Mouse (Mus musculus) MEL (cell line): ENCODE measurements at regions not wholly inside any gene's neighbourhood (a gene's known extent, or its start where the extent isn't known, plus 50 kb on each side); places are given as distances from the start of the nearest gene placed in this dataset.

Experiments
- DNase-seq: peaks from one replicate; pipeline ENCODE4 v3.0.0; 2011; ENCODE audit warnings: low read depth, low spot score
- H3K27ac ChIP-seq: 2 replicates; pipeline ENCODE4 v1.5.1; 2012; ENCODE audit warnings: low read depth, mild to moderate bottlenecking, control low read depth, low read length, moderate library complexity; ENCODE audit not compliant: control insufficient read depth
- H3K27me3 ChIP-seq, 2 experiments: fragments of 150-350 bp in 1 of 2; sonication (generic) in 1 of 2; 2 replicates each; pipeline ENCODE4 v1.6.1; 2012; ENCODE audit warnings: low read length in 2 of 2, mild to moderate bottlenecking in 2 of 2, improper control_type of control experiment in 1 of 2, moderate library complexity in 1 of 2; ENCODE audit not compliant: insufficient read depth in 2 of 2, control insufficient read depth in 1 of 2
- H3K36me3 ChIP-seq, 2 experiments: 2 replicates each; pipeline ENCODE4 v1.6.1; 2012 to 2014; ENCODE audit warnings: low read length in 2 of 2, improper control_type of control experiment in 1 of 2, inconsistent platforms in 1 of 2, mild to moderate bottlenecking in 1 of 2; ENCODE audit not compliant: insufficient read depth in 2 of 2, control insufficient read depth in 1 of 2
- H3K4me1 ChIP-seq, 2 experiments: fragments of 150-350 bp in 1 of 2; sonication (generic) in 1 of 2; 2 replicates each; pipeline ENCODE4 v1.6.1; 2012; ENCODE audit warnings: low read length in 2 of 2, improper control_type of control experiment in 1 of 2, mild to moderate bottlenecking in 1 of 2; ENCODE audit not compliant: insufficient read depth in 2 of 2, control insufficient read depth in 1 of 2
- H3K4me3 ChIP-seq, 2 experiments: fragments of 150-350 bp in 1 of 2; sonication (generic) in 1 of 2; 2 replicates each; pipeline ENCODE4 v1.5.1; 2012; ENCODE audit warnings: low read depth in 2 of 2, low read length in 2 of 2, mild to moderate bottlenecking in 2 of 2, moderate library complexity in 2 of 2, control low read depth in 1 of 2, improper control_type of control experiment in 1 of 2; ENCODE audit not compliant: control insufficient read depth in 1 of 2, insufficient read depth in 1 of 2
- H3K79me2 ChIP-seq: 2 replicates; pipeline ENCODE4 v1.6.1; 2012; ENCODE audit warnings: mild to moderate bottlenecking, low read length, moderate library complexity; ENCODE audit not compliant: control insufficient read depth, poor library complexity, insufficient read depth
- H3K9ac ChIP-seq: 2 replicates; pipeline ENCODE4 v1.6.1; 2012; ENCODE audit warnings: low read depth, mild to moderate bottlenecking, control low read depth, low read length, moderate library complexity; ENCODE audit not compliant: control insufficient read depth, poor library complexity, severe bottlenecking
- H3K9me3 ChIP-seq: fragments of 150-350 bp; sonication (generic); replicated peaks from 2 replicates; pipeline ENCODE4 v1.6.1; 2012; ENCODE audit warnings: mild to moderate bottlenecking, low read length, improper control_type of control experiment, moderate library complexity; ENCODE audit not compliant: insufficient read depth
- CHD1 ChIP-seq: IDR thresholded peaks from 2 replicates; pipeline ENCODE4 v1.6.1; 2012; ENCODE audit warnings: low read depth, mild to moderate bottlenecking, inconsistent platforms, low read length, improper control_type of control experiment
- CHD2 ChIP-seq: IDR thresholded peaks from 2 replicates; pipeline ENCODE4 v1.6.1; 2011; ENCODE audit warnings: low read length, improper control_type of control experiment
- CTCF ChIP-seq, 3 experiments: IDR thresholded peaks in 2 of 3; conservative IDR thresholded peaks in 1 of 3; 2 replicates each; pipeline ENCODE4 v1.5.1; 2011 to 2012; ENCODE audit warnings: low read length in 3 of 3, low read depth in 2 of 3, mild to moderate bottlenecking in 2 of 3, improper control_type of control experiment in 1 of 3, inconsistent platforms in 1 of 3, mixed read lengths in 1 of 3, moderate library complexity in 1 of 3; ENCODE audit not compliant: control insufficient read depth in 1 of 3, insufficient read depth in 1 of 3, poor library complexity in 1 of 3, severe bottlenecking in 1 of 3
- E2F4 ChIP-seq: IDR thresholded peaks from 2 replicates; pipeline ENCODE4 v1.6.1; 2011; ENCODE audit warnings: low read depth, low read length, improper control_type of control experiment, borderline replicate concordance
- ELF1 ChIP-seq: IDR thresholded peaks from 2 replicates; pipeline ENCODE4 v1.6.1; 2014; ENCODE audit warnings: low read depth, mild to moderate bottlenecking, inconsistent platforms, low read length, improper control_type of control experiment, moderate library complexity
- EP300 ChIP-seq, 2 experiments: IDR thresholded peaks; 2 replicates each; pipeline ENCODE4 v1.6.1; 2011; ENCODE audit warnings: improper control_type of control experiment in 2 of 2, low read length in 2 of 2, low read depth in 1 of 2, mild to moderate bottlenecking in 1 of 2
- GABPA ChIP-seq: IDR thresholded peaks from 2 replicates; pipeline ENCODE4 v1.6.1; 2012; ENCODE audit warnings: low read depth, mild to moderate bottlenecking, inconsistent platforms, low read length, improper control_type of control experiment, moderate library complexity
- JUND ChIP-seq: IDR thresholded peaks from 2 replicates; pipeline ENCODE4 v1.6.1; 2011; ENCODE audit warnings: low read depth, mild to moderate bottlenecking, improper control_type of control experiment, low read length
- KAT2A ChIP-seq: conservative IDR thresholded peaks from 2 replicates; pipeline ENCODE4 v1.6.1; 2012; ENCODE audit warnings: low read depth, low read length, improper control_type of control experiment, inconsistent platforms
- MEF2A ChIP-seq: IDR thresholded peaks from 2 replicates; pipeline ENCODE4 v1.6.1; 2014; ENCODE audit warnings: low read depth, mild to moderate bottlenecking, inconsistent platforms, low read length, improper control_type of control experiment; ENCODE audit not compliant: poor library complexity, insufficient replicate concordance, severe bottlenecking; ENCODE audit errors: extremely low read depth
- MYB ChIP-seq: IDR thresholded peaks from 2 replicates; pipeline ENCODE4 v1.6.1; 2011; ENCODE audit warnings: mild to moderate bottlenecking, low read depth, low read length, improper control_type of control experiment
- NELFE ChIP-seq: IDR thresholded peaks from 2 replicates; pipeline ENCODE4 v1.6.1; 2011; ENCODE audit warnings: low read depth, low read length, improper control_type of control experiment
- NRF1 ChIP-seq: IDR thresholded peaks from 2 replicates; pipeline ENCODE4 v1.6.1; 2014; ENCODE audit warnings: low read depth, mild to moderate bottlenecking, inconsistent platforms, low read length, improper control_type of control experiment, moderate library complexity; ENCODE audit not compliant: poor library complexity, insufficient read depth, severe bottlenecking
- POLR2A ChIP-seq, 2 experiments: IDR thresholded peaks; 2 replicates each; pipeline ENCODE4 v1.6.1; 2011 to 2012; ENCODE audit warnings: low read length in 2 of 2, mild to moderate bottlenecking in 2 of 2, control low read depth in 1 of 2, improper control_type of control experiment in 1 of 2, low read depth in 1 of 2, moderate library complexity in 1 of 2; ENCODE audit not compliant: control insufficient read depth in 1 of 2, insufficient read depth in 1 of 2, poor library complexity in 1 of 2
- POLR2AphosphoS2 ChIP-seq: IDR thresholded peaks from 2 replicates; pipeline ENCODE4 v1.6.1; 2011; ENCODE audit warnings: low read length, improper control_type of control experiment
- RCOR1 ChIP-seq: IDR thresholded peaks from 2 replicates; pipeline ENCODE4 v1.6.1; 2012; ENCODE audit warnings: low read depth, mild to moderate bottlenecking, inconsistent platforms, low read length, improper control_type of control experiment
- SMC3 ChIP-seq: IDR thresholded peaks from 2 replicates; pipeline ENCODE4 v1.6.1; 2011; ENCODE audit warnings: low read depth, low read length, improper control_type of control experiment
- TAL1 ChIP-seq: IDR thresholded peaks from 2 replicates; pipeline ENCODE4 v1.6.1; 2012; ENCODE audit warnings: mild to moderate bottlenecking, inconsistent platforms, low read length, moderate library complexity, mixed read lengths
- TBP ChIP-seq: IDR thresholded peaks from 2 replicates; pipeline ENCODE4 v1.8.0; 2011; ENCODE audit warnings: low read depth, low read length, improper control_type of control experiment
- TCF12 ChIP-seq: IDR thresholded peaks from 2 replicates; pipeline ENCODE4 v1.6.1; 2014; ENCODE audit warnings: low read depth, mild to moderate bottlenecking, inconsistent platforms, low read length, improper control_type of control experiment, moderate library complexity
- ZNF384 ChIP-seq: IDR thresholded peaks from 2 replicates; pipeline ENCODE4 v1.6.1; 2012; ENCODE audit warnings: low read depth, mild to moderate bottlenecking, inconsistent platforms, low read length, improper control_type of control experiment

GRCm38 (mm10) chr4:56349216-56349615, 390.7 kb upstream of the Gm26657 start:
- Histone ChIP-seq H3K9me3 (no peaks in the 10 kb centered on the region), H3K79me2 (no peaks in the 10 kb centered on the region), H3K9ac (no peak overlapping the region), H3K27ac (no peak overlapping the region), H3K4me1 (no peaks in the 10 kb centered on the region), H3K27me3 (no peaks in the 10 kb centered on the region), H3K36me3 (no peaks in the 10 kb centered on the region), H3K4me3 (no peak overlapping the region)
- no peak for DNase-seq
- TF ChIP-seq MEF2A (no peak), TAL1 (no peak), CTCF (IDR thresholded peaks at IDR 0.05 in 2 of 3, conservative IDR thresholded peaks at IDR 0.05 in 1 of 3; ENCODE audit: control insufficient read depth in 1 of 3, insufficient read depth in 1 of 3, low read depth in 2 of 3, low read length in 3 of 3, poor library complexity in 1 of 3, severe bottlenecking in 1 of 3) (no peak), E2F4 (no peak), CHD2 (no peak), NRF1 (no peak), GABPA (no peak), ZNF384 (no peak), NELFE (no peak)

- H3K9ac ChIP-seq, result no peak overlapping the region
- H3K4me3 ChIP-seq, result no peak overlapping the region
- no peaks in the 10 kb centered on the region for H3K9me3 ChIP-seq
- no peak for DNase-seq
- H3K79me2 ChIP-seq, result no peaks in the 10 kb centered on the region
- H3K36me3 ChIP-seq, result no peaks in the 10 kb centered on the region
- H3K4me1 ChIP-seq, result no peaks in the 10 kb centered on the region
- no peak overlapping the region for H3K27ac ChIP-seq
- H3K27me3 ChIP-seq, result no peaks in the 10 kb centered on the region
- TF ChIP-seq POLR2A (IDR thresholded peaks at IDR 0.05; ENCODE audit: control insufficient read depth in 1 of 2, insufficient read depth in 1 of 2, low read depth in 1 of 2, low read length in 2 of 2, poor library complexity in 1 of 2) (no peak), TAL1 (no peak), SMC3 (no peak), MYB (no peak), RCOR1 (no peak)
These were observed 414.7 kb upstream of the Gm26657 start for GRCm38 (mm10) chr4:56325156-56325555.

- no peaks in the 10 kb centered on the region for H3K4me1 ChIP-seq
- no peak for TF ChIP-seq CHD1
- TF ChIP-seq TCF12, result no peak
- TF ChIP-seq POLR2AphosphoS2, result no peak
- no peak for TF ChIP-seq ELF1
- TF ChIP-seq KAT2A, result no peak
- TF ChIP-seq JUND, result no peak
- no peak for TF ChIP-seq MYB
- no peak for TF ChIP-seq TBP
- TF ChIP-seq EP300 (IDR thresholded peaks at IDR 0.05; ENCODE audit: low read depth in 1 of 2, low read length in 2 of 2), result no peak
- TF ChIP-seq ZNF384, result no peak
- no peak for TF ChIP-seq GABPA
- TF ChIP-seq CHD2, result no peak
- no peak for DNase-seq
- no peaks in the 10 kb centered on the region for H3K9me3 ChIP-seq
- H3K4me3 ChIP-seq, result no peak overlapping the region
- no peaks in the 10 kb centered on the region for H3K27me3 ChIP-seq
- no peaks in the 10 kb centered on the region for H3K79me2 ChIP-seq
- H3K36me3 ChIP-seq, result no peaks in the 10 kb centered on the region
- no peak overlapping the region for H3K9ac ChIP-seq
- H3K27ac ChIP-seq, result no peak overlapping the region
These were observed 420.7 kb upstream of the Gm26657 start for GRCm38 (mm10) chr4:56319134-56319533.
